Mouse (Mus musculus) kidney, postnatal 10 days (tissue): ENCODE results near the gene Ccdc134.

Experiments
- DNase-seq: peaks from one replicate; pipeline ENCODE4 v3.0.0; 2021; ENCODE audit warnings: mixed read lengths

The Ccdc134 gene

GRCm38 (mm10) chr15:82172648-82173047, 44.9 kb downstream of the Ccdc134 start:
- no peak for DNase-seq

DNA sequence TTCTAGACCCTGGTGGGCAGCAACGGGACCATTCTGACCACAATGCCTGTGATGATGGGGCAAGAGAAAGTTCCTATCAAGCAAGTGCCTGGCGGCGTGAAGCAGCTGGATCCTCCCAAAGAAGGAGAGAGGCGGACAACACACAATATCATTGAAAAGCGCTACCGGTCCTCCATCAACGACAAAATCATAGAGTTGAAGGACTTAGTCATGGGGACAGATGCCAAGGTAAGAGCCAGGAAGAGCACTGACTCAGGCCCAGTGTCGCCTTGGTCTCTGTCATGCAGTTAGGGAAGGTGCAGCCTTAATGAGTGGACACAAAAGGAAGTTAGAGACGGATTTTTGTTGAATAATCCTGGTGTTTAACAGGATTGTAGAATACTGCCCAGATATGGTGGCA, 47.4 kb downstream of the Ccdc134 start:
- no peak for DNase-seq

DNA sequence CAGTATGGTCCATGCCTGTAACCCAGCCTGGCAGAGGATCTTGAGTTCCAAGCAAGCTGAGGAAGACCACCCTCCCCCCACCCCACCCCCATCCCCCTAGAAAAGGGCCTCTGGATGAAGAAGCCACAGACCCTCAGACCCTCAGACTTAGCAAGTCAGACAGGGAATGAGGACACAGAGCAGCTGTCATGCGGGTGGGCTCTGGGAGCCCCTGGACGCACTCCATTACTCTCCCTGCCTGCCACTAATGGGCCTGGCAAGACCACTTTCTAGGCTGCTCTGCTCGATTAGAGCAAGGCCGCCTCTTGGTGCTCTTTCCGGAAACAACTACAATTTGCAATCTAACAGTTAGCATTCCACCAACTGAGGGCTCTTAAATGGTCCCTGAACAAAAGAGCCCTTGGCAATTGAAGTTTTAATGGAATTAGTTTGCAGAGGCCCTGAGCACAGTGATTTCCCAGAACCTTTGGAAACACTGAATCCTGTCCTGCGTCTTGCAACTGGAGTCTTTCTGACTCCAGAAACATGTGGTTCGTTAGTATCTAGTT, 50.1 kb downstream of the Ccdc134 start:
- no peak for DNase-seq

DNA sequence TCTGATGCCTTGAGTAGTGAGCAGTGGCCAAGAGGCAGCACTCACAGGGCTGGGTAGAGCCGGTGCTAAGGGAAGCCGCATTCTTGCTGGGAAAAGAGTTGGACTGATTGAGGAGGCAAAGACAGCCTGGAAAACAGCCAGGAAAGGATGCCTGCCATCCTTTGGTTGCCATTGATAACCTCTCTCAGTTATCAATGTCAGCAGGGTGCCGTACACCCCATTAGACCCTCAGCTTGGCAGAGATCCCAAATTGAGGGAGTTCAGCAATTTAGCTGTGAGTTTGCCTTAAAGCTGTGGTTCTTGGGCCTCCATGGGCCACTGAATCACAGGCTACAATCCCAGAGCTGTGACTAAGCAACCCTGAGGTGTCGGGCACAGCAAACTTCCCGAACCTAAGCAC, 53.4 kb downstream of the Ccdc134 start:
- DNase-seq, result no peak

GRCm38 (mm10) chr15:82182311-82182710, 54.6 kb downstream of the Ccdc134 start:
- DNase-seq, result no peak

- DNase-seq, result no peak
Measured at GRCm38 (mm10) chr15:82183596-82183995, 55.9 kb downstream of the Ccdc134 start.

GRCm38 (mm10) chr15:82184183-82184582, 56.5 kb downstream of the Ccdc134 start:
- peak; percentile 65 for DNase-seq

DNA sequence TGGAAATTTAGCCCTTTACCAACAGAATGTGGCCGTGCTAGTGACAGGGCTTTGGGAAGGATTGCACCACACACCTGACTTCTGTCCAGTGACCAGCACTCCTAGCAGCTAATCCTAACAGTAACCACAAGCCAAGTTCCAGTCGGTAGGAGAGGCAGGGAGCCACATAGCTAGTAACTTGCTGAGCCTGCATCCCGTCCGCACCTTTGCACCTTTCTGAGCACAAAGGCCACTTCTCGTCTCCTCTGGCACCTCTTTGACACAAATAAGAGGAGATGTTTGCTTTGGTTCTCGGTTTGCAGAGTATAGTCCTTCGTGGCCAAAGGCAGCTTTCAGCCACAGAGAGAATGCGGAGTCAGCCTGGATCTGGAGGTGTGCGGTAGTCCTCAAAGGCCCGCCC, 56.9 kb downstream of the Ccdc134 start:
- peak; percentile 55 for DNase-seq

DNA sequence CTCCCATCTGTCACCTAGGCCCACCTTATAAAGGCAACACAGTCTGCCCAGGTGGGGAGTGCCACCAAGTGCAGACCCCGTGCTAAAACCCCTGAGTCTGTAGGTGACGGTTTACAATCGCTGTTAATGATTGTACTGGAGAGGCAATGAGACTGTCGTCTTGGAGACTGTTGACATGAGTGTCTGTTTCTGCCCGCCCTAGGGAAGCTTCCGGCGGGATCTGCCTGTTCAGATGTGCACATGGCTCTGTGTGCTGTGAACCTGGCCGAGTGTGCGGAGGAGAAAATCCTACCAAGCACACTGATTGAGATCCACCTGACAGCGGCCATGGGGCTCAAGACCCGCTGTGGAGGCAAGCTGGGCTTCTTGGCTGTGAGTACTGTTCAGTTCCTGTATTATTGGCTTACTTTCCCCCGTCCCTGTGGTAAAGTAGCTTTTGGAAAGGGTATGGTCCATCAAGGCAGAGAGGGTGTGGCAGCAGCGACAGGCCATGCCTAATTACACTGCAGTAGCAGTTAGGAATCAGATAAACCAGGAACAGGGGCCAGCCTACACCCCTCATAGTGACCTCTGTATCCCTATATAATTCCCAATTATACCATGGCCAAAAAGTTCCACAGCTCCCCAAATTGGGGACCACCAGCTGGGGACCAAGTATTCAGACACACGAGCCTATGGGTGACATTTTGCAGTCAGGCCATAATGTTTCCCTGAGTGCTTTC, 57.5 kb downstream of the Ccdc134 start:
- no peak for DNase-seq

DNA sequence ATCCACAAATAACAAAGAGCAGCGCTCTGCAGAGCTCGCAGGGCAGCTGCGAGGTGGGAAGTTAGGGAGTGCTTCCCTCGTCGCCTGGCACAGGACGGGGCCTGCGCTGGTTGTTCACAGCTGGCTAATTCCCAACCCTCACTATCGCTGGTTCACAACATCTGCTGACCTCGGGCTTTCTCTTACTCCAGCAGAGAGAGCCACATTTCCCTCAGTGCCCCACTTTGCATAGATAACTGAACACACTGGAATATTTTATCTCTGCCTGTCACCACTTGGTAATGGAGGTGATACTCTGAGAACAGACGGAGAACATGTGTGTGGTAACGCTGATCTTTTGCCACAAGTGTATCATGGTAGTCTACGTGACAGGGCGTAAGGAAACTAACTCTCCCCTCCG, 58.4 kb downstream of the Ccdc134 start:
- no peak for DNase-seq

DNA sequence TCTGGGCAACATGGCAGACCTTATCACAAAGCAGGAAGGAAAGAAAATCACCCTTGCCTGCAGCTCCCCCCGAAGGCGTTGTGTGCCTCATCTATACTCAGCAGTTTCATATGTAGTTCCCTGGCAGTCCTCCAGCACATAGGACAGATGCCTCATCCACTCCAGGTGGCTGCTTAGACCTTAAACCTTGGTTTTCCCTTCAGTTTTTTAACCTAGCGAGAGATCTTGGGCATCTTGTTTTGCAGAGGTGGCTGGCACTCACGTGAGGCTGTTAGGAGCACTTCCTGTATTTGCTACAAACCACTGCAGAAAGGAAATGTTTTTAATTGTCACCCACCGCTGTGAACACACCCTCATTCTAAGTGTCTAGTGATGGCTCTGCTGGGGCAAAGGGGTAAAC, 59.2 kb downstream of the Ccdc134 start:
- no peak for DNase-seq

- DNase-seq, result no peak
Measured at GRCm38 (mm10) chr15:82187401-82187800, 59.7 kb downstream of the Ccdc134 start.

DNA sequence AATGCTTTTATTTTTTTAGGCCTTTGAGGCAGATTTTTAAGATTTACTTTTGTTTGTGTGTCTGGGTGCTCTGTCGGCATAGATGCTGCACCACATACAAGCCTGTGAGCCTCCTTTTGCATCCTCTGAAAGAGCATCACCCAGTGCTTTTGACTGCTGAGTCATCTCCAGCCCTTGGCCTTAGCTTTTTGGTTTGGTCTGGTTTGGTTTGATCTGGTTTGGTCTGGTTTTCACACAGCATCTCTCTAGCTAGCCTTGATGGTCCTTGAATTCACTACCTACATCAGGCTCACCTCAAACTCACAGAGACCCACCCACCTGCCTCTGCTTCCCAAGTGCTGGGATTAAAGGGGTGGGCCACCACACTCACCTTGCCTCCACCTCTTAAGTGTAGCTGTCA, 60.2 kb downstream of the Ccdc134 start:
- DNase-seq, result no peak

GRCm38 (mm10) chr15:82188481-82189240, 60.9 kb downstream of the Ccdc134 start:
- DNase-seq, result peak; percentile 64
